Mouse (Mus musculus): ENCODE results near the gene Wscd2.

DNA sequence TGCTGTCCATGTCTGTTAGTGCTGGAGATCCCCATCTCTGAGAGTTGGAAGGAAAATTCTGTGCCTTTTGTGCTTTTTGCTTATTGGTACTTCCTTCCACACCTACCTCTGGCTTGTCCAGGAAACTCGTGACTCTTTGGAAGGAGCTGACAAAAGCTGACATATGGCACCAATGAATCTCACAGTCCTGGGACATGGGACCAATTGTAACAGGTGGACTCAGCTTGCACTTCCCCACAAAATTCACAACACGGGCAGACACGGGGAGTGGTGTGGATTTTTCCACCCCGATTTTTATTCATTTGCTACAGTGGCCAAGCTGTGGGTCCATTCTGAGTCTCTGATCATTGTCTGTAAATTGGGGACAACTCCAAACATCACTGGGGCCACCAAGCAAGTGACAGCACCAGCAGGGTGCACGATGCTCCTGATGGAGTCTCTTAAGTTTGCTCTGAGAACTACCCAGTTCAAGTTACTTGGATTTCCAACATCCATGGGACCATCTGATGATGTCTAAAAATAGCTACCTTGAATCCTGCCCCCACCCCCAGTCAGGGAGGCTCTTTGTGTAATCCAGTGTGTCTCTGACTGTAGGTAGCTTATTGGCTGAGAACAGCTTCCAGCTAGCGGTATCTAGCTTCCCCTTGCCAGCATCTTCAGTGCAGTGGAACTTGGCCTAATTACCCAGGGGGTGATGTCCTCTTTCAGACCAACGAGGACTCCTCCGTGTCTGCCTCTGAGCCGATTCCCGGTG, 75.1 kb downstream of the Wscd2 start:
- no peak for TF ChIP-seq CTCF (IDR thresholded peaks at IDR 0.05; ENCODE audit: low read depth)
- TF ChIP-seq EP300 (IDR thresholded peaks at IDR 0.05; ENCODE audit: low read depth), result no peak
